Mouse (Mus musculus) CD8-positive naive resting alpha-beta T cell, adult 57 days (primary cell): ENCODE results near the gene Rusc1. TPM values are rescaled to one million over a fixed set of nuclear protein-coding genes. Genes with fewer than 3 reads are reported as not detected.

Experiments used
- total RNA-seq: library from RNA; stranded (reverse); gene quantifications from one replicate; pipeline ENCODE4 v1.2.4, GENCODE M21; 2023

The Rusc1 gene
- total RNA-seq: 80.4 TPM

DNA sequence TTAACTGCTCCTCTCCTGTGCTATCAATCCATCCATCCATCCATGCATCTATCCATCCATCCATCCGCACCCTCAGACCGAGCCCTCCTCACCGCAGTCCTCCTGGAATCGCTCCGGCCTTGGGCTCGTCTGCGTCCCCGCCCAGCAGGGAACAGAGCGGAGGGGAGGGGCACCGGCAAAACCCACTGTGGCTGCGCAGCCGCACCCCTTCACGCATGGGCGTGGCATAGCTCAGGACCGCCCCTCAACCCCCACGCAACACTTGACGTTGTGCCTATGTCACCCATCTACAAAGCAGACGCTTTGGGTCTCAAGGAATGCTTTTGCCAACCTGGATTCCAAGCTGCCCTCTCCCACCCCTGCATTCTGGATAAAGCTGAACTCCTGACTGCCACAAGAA, at the start of gene Rusc1:
Gene Rusc1 (minus strand): TSS at position 137 of the 400 bp plus-strand sequence.

DNA sequence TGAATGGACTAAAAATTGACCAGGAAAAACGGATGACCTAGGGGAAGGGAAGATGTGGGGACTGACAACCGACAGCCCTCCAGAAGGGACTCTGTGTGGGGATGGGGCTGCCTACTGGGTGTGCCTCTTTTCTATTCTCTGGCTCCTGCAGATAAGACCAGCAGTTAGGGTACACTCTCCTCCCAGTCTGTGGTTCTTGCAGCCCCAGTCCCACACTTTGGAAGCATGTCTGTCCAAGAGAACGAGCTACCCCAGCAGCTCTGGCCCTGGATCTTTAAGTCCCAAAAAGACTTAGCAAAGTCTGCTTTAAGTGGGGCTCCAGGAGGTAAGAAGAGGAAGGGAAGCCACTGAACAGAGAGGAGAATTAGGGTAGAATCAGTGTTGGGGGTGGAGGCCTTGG, 42.8 kb upstream of the Rusc1 start, which contains the start of gene Pklr:
Gene Pklr (plus strand): TSS at position 185 of the 400 bp plus-strand sequence.

DNA sequence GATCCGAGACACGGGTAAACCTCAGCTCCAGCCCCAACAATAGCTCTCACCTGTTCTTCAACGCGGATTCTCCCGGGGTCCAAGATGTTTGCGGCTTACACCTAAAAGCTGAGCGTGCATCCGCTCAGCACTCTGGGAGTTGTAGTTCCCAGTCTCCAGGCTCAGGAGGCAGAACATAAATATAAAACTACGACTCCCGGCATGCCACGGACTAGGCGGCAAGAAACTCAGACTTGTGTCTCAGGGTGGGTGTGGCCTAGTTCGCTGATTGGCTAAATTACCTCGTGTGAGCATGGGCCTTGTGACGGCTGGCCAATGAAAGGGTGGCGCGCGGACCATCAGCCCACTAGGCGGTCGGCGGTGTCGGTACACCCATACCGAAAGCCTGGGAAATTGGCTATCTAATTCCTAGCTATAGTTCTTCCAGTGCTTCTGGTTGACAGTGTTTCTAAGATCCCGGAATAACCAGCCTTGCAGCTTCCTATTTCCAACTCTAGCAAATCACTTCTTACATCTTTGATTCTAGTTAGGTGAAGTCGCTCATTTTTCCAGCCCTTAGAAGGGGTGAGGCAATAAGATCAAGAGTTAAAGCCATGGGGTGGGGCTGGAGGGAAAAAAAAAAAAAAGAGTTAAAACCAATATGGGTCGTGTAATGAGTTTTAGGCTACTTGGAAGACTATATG, 8.8 kb upstream of the Rusc1 start, which contains the start of gene Fdps:
Gene Fdps (minus strand): TSS at position 148 of the 683 bp plus-strand sequence.

DNA sequence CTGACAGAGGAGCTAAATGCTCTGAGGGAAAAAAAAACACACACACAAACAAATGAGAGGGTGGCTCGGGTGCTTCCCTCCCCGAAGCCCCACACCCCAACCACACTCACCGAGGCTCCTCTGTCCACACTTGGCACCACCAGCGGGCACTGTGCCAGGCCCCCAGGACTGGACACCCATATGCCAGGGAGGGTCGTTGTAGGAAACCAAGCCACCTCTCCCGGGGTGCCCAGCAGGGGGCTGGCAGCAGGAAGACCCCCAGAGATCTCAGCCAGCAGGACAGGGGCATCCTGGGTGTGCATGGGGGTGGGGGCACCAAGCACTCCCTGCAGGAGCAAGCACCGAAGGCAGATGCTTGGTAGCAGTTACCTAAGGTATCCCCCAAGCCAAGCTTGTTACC, 7.7 kb upstream of the Rusc1 start, which contains the start of gene Gm43738:
Gene Gm43738 (minus strand): TSS at position 289 of the 400 bp plus-strand sequence.

Other genes starting within 250 kb of the Rusc1 start
- 14.6 TPM for gene Msto1, start 179.3 kb downstream of the Rusc1 start, total RNA-seq
- 65.3 TPM for gene Ash1l, start 142.7 kb downstream of the Rusc1 start, total RNA-seq
- 79.8 TPM for gene Dap3, start 142.1 kb downstream of the Rusc1 start, total RNA-seq
- gene Gm43738, start 7.8 kb upstream of the Rusc1 start, total RNA-seq: not detected
- gene Fdps, start 8.6 kb upstream of the Rusc1 start, total RNA-seq: 24.2 TPM
- gene Pklr, start 42.8 kb upstream of the Rusc1 start, total RNA-seq: not detected
- 19.3 TPM for gene Hcn3, start 66.9 kb upstream of the Rusc1 start, total RNA-seq
- 122 TPM for gene Clk2, start 71.5 kb upstream of the Rusc1 start, total RNA-seq
- gene Scamp3, start 84.2 kb upstream of the Rusc1 start, total RNA-seq: 152 TPM
- 176 TPM for gene Fam189b, start 89.8 kb upstream of the Rusc1 start, total RNA-seq
- gene Gba, start 109.6 kb upstream of the Rusc1 start, total RNA-seq: 67.9 TPM
- gene Thbs3, start 121.9 kb upstream of the Rusc1 start, total RNA-seq: 6.5 TPM
- 193 TPM for gene Mtx1, start 133.8 kb upstream of the Rusc1 start, total RNA-seq
- not detected for gene Muc1, start 135.7 kb upstream of the Rusc1 start, total RNA-seq
- 96.7 TPM for gene Krtcap2, start 152.7 kb upstream of the Rusc1 start, total RNA-seq
- 1.5 TPM for gene Trim46, start 153.0 kb upstream of the Rusc1 start, total RNA-seq
- 72.2 TPM for gene Dpm3, start 166.0 kb upstream of the Rusc1 start, total RNA-seq
- 126 TPM for gene Slc50a1, start 177.3 kb upstream of the Rusc1 start, total RNA-seq
- not detected for gene Efna1, start 187.8 kb upstream of the Rusc1 start, total RNA-seq
- gene Efna3, start 229.7 kb upstream of the Rusc1 start, total RNA-seq: not detected
- gene Efna4, start 244.7 kb upstream of the Rusc1 start, total RNA-seq: not detected